Comparison of ENCODE assay signal across 2 mouse cellular contexts in the genomic region with DNA sequence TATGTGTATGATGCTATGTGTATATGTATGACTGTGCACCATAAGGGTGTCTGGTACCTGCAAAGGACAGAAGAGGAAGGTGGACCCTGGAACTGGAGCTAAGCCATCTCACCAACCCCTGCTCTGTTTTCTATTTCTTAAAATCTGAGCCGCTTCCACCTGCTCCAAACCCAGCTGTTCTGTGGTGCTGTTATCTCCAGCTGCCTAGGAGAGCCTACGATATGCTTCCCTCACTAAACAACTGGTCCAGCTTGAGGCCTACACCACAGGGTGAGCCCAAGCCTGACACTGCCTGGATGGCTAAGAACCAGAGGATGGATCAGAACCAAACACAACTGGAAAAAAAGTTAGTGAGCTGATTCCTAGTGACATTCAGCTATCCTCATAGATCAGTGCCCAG.
TF ChIP-seq lines count a peak whose summit lies in the region.

No protein-coding gene starts in this region.

TF ChIP-seq in MEL, 35 proteins besides CTCF, POLR2A, EP300 and RAD21 (continued from another document):
- no peak for TF ChIP-seq NRF1 (IDR thresholded peaks at IDR 0.05; ENCODE audit: insufficient read depth, low read depth, low read length, poor library complexity, severe bottlenecking)
- no peak for TF ChIP-seq MAFK (IDR thresholded peaks at IDR 0.05; ENCODE audit: borderline replicate concordance, low read depth, low read length)
- no peak for TF ChIP-seq CHD1 (IDR thresholded peaks at IDR 0.05; ENCODE audit: low read depth, low read length)
- no peak for TF ChIP-seq SIN3A (IDR thresholded peaks at IDR 0.05; ENCODE audit: low read length)
- TF ChIP-seq TAL1 (IDR thresholded peaks at IDR 0.05; ENCODE audit: low read length), result no peak
- TF ChIP-seq USF2 (IDR thresholded peaks at IDR 0.05; ENCODE audit: borderline replicate concordance in 1 of 2, insufficient read depth in 1 of 2, low read depth in 1 of 2, low read length in 2 of 2), result no peak

TF ChIP-seq in myocyte, 11 proteins besides CTCF, POLR2A, EP300 and RAD21 (continued from another document):
- TF ChIP-seq E2F4 (IDR thresholded peaks at IDR 0.05; ENCODE audit: insufficient read depth), result no peak
- peak; percentile 28 to 83 (median 67) for TF ChIP-seq MYOG (IDR thresholded peaks at IDR 0.05; ENCODE audit: control insufficient read depth in 1 of 3, insufficient read depth in 1 of 3, insufficient read length in 2 of 3, low read depth in 2 of 3)
- no peak for TF ChIP-seq USF1 (IDR thresholded peaks at IDR 0.05; ENCODE audit: low read depth)
- TF ChIP-seq POLR2AphosphoS2 (IDR thresholded peaks at IDR 0.05; ENCODE audit: insufficient read length, low read depth), result no peak
- TF ChIP-seq TCF3 (IDR thresholded peaks at IDR 0.05; ENCODE audit: insufficient read length, low read depth), result peak; percentile 51
- TF ChIP-seq TCF12 (IDR thresholded peaks at IDR 0.05; ENCODE audit: insufficient read depth, poor library complexity, severe bottlenecking), result peak; percentile 70
- no peak for TF ChIP-seq CEBPB (IDR thresholded peaks at IDR 0.05; ENCODE audit: insufficient read depth, poor library complexity, severe bottlenecking)
